Mouse (Mus musculus) heart, adult 2 months (tissue): ENCODE data around the gene Prim1.

Experiments
- EP300 ChIP-seq: fragments of 200-500 bp; IDR thresholded peaks from 2 replicates; pipeline ENCODE4 v1.6.1; 2011; ENCODE audit warnings: low read depth, low read length, control low read depth; ENCODE audit not compliant: insufficient read depth
- POLR2A ChIP-seq: fragments of 200-500 bp; IDR thresholded peaks from 2 replicates; pipeline ENCODE4 v1.6.1; 2011; ENCODE audit warnings: mild to moderate bottlenecking, low read depth, low read length, control low read depth; ENCODE audit not compliant: insufficient read depth

DNA sequence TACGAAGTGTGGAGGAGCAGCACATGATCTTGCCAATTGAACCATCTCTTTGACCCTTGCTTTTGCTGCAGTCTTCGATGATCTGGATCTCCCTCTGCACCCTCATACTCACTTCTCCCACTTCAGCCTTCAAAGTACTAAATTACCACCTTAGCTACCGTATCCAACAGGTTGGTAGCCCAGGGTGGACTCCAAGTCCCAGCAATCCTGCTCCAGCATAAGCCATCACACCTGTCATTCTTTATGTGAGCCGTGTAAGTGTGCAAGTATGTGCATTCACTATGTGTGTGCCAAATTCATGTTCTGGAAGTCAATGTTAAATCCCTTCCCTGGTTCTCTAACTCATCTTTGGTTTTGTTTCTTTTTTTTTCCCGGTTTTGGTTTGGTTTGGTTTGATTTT is 36.6 kb downstream of the Prim1 start:
- TF ChIP-seq EP300 (no peak), POLR2A (no peak)
